Mouse (Mus musculus) fibroblast of lung, adult 2 months (primary cell): ENCODE data around the gene Phldb2.

Source experiments
- DNase-seq: peaks from one replicate; pipeline ENCODE4 v3.0.0-alpha.2; 2011; ENCODE audit warnings: low read depth

Gene Phldb2

GRCm38 (mm10) chr16:45729163-45729562 is 224.2 kb downstream of the Phldb2 start:
- DNase-seq = no peak

DNA sequence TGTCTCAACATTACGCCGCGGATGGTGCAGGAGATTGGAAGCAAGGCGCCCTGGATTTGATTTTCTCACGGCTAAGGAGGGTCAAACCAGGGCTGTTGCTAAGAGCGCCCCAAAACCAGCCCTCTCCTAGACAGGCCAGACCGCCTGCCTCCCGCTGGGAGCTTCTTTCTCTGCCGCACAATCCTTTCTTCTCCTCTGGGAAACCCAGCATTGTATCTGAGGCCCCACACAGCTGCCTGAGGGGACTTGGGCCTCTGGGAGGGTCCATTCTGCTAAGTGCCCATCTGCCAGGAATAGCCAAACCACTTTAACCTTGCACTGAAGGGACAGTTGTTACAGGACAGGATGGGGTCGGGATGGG is 228.7 kb downstream of the Phldb2 start:
- no peak for DNase-seq

DNA sequence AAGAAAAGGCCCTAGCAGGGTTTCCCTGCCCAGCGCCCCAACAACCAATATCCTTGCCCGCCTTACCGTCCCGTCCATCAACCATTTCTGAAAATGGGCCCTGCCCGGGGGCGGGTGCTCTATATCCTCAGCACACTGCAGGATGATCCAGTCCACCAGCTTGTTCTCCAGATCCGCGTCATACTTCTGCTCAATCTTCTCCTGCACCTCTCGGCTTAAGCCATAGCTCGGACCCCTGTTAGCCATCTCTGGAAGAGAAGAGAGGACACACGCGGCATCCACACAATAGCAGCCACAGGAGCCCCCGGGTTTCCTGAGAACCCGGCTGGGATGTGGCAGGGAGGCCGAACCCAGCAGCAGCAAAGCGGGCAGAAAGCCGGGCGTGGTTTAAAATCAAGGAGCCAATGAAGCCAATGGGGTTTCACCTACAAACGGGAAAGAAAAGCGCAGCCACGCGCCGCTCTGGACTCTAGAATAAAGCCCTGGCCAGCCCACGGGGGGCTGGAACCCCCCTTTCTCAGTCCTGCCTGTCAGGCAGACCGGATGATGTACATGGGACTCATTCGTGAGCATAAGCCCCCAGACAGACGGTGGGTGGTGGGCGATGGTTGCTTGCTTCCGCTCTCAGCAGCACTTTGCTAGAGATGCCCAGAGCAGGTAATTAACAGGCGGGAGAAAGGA is 229.2 kb downstream of the Phldb2 start, which contains the start of gene Tagln3:
Gene Tagln3, minus strand, starts transcription at position 548 of the 681 bp plus-strand sequence.
- DNase-seq = no peak

GRCm38 (mm10) chr16:45723172-45723901 is 230.1 kb downstream of the Phldb2 start:
- no peak for DNase-seq

- DNase-seq = no peak
Measured at GRCm38 (mm10) chr16:45722460-45722951, 230.9 kb downstream of the Phldb2 start.

DNA sequence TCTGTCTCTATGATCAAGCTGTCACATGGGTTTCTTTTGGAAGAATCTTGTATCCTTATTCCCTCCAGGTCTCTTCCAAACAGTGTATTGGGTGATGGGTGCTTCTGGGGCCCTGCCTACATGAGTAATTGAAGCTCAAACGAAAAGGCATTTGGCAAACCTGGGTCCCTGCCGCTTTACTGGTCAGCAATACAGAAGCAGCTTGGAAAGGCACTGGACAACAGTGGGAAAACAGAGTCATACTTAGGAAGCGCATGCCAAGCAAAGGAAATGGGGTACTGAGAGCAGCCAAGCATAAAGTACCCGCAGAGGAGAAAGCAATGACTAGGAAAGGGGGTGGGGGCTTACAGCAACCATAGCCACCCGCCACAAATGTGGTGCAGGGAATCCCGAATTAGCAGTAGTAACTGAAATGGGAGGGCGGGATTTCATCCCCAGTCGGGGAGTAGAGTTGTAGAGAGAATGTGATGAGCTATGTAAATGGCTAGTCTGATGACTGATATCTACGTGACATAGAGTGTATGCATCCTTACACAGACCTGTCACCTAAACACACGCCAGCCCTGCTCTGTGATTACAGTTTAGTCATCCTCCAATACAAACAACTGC is 233.3 kb downstream of the Phldb2 start:
- no peak for DNase-seq

DNA sequence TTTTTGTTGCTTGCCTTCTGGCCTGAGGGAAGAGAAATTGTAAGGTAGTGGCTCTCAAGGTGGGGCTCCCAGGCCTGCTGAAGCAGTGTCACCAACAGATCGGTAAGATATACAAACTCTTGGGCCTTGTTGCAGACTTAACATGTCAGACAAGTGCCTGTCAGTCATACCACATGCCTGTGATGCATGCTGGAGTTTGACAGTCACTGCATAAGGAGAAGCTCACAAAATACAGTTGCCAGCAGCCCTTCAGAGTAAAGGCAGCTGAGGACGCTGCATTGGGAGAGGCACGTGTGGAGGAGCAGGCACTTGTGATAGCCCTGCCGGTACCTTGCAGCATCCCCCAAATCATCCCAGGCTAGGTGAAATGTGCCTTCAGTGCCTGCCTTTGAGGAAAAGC is 235.1 kb downstream of the Phldb2 start:
- DNase-seq = no peak

DNA sequence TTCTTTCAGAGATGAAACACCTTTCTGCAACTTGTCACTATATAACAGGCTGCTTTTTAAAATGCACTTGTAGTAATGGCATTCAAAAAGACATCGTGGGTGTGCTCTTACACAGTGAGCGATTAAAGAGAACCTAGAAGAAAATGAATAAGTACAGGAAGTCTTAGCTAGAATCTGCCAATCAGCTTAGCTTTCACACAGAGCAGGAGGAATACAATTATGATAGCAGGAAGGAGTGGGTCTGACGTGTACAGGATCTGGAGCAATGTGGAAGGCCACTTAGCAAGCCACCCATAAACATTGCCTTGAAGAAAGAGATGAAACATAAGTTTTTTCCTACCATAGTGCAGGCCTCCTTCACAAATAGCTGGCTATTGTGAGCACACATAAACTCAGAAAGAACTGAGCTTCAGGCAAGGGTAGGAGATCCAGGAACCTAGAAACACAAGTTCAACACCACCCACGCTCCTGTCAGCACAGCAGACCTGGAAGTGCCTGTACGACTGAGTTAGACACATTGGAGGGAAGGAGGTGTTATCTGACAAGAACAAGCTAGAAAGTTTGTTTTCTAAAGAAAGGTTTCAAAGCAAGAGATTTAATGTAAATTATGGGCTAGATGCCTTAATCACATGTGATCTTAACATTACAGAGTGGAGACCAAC is 238.8 kb downstream of the Phldb2 start:
- DNase-seq = no peak

- DNase-seq = no peak
Measured at GRCm38 (mm10) chr16:45713878-45714277, 239.5 kb downstream of the Phldb2 start.

DNA sequence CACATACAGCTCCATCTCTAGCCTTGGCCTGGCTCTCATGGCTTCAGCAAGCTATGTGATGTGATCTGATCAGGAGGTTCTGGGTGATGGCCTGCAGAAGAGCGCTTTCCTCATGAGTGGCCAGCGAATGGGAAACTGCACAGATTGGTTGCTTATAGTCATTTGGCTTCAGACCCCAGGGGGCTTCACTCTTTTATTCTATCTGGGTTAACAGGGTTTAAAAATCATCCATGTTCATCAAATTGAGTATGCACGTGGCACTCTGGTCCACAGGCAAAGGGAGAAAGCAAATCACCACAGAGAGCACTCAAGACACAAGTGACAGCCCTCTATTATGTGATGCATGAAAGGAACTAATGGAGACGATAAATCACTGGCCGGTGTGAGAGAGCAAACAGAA is 240.1 kb downstream of the Phldb2 start:
- DNase-seq = no peak

GRCm38 (mm10) chr16:45711263-45711662 is 242.1 kb downstream of the Phldb2 start:
- DNase-seq = no peak

- no peak for DNase-seq
Measured at GRCm38 (mm10) chr16:45699301-45699700, 254.1 kb downstream of the Phldb2 start.

DNA sequence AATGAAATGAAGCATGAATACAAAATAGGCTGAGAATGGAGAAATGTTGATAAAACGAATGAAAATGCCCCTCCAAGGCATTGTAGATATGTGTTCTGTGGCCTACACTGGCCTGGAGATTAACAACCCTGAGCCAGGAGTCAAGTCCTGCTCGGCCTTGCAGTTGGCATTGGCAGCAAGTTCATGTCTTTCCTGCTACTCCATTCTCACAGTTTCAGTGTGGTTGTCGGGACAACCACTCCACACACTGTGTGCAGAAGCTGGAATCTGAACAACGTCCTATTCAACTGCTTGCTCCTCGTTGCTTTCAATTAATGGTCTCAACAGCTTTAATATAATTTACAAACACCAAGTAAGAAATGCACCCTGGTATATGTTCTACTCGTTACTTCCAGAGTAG is 255.4 kb downstream of the Phldb2 start:
- DNase-seq = no peak
